Mouse (Mus musculus) intestine, embryonic 14.5 days (tissue): ENCODE data around the gene BC052040. TPM values are rescaled to one million over a fixed set of nuclear protein-coding genes. Genes with fewer than 3 reads are reported as not detected.

ENCODE experiments used
- ATAC-seq: fragments of 200-750 bp; cut with Nextera tagmentation; replicated peaks from 2 replicates; pipeline ENCODE4 v1.8.0; 2017; ENCODE audit warnings: low read depth, moderate number of reproducible peaks, moderate TSS enrichment, moderate library complexity; ENCODE audit not compliant: low FRiP score, low TSS enrichment
- DNase-seq: peaks from one replicate; pipeline ENCODE4 v3.0.0-alpha.2; 2018; ENCODE audit warnings: low spot score
- H3K27ac ChIP-seq: fragments of 300-500 bp; sonication (generic); 2 replicates; pipeline ENCODE4 v1.5.1; 2014; ENCODE audit warnings: low read depth, mild to moderate bottlenecking, control low read depth
- H3K27me3 ChIP-seq: fragments of 300-500 bp; sonication (generic); replicated peaks from 2 replicates; pipeline ENCODE4 v1.6.1; 2014; ENCODE audit warnings: low read length, control low read depth; ENCODE audit not compliant: control insufficient read depth, insufficient read depth
- H3K36me3 ChIP-seq: fragments of 300-500 bp; sonication (generic); 2 replicates; pipeline ENCODE4 v1.6.1; 2014; ENCODE audit warnings: low read length, control low read depth; ENCODE audit not compliant: control insufficient read depth, insufficient read depth
- H3K4me1 ChIP-seq: fragments of 300-500 bp; sonication (generic); replicated peaks from 2 replicates; pipeline ENCODE4 v1.6.1; 2014; ENCODE audit warnings: low read length, control low read depth, mixed read lengths; ENCODE audit not compliant: control insufficient read depth, insufficient read depth
- H3K4me2 ChIP-seq: fragments of 300-500 bp; sonication (generic); 2 replicates; pipeline ENCODE4 v1.6.1; 2014; ENCODE audit warnings: low read length
- H3K4me3 ChIP-seq: fragments of 300-500 bp; sonication (generic); 2 replicates; pipeline ENCODE4 v1.5.1; 2014; ENCODE audit warnings: low read depth, low read length, control low read depth, mixed read lengths
- H3K9ac ChIP-seq: fragments of 300-500 bp; sonication (generic); 2 replicates; pipeline ENCODE4 v1.6.1; 2014; ENCODE audit warnings: mild to moderate bottlenecking, low read length
- H3K9me3 ChIP-seq: fragments of 300-500 bp; sonication (generic); 2 replicates; pipeline ENCODE4 v1.6.1; 2016; ENCODE audit warnings: low read length, control low read depth; ENCODE audit not compliant: control insufficient read depth
- WGBS: fragments of 180-500 bp; shearing (Covaris S2); extraction: QIAGEN DNeasy Blood & Tissue Kit; methylation state at CpG from one replicate; pipeline ENCODE4 v1.1.7; 2014; 5-methylcytosine and 5-hydroxymethylcytosine counted together
- polyA plus RNA-seq: library from polyadenylated mRNA; unstranded; fragments of >200 nt; fragmentation: Nextera tagmentation; extraction: Ambion mirVana; gene quantifications from 2 replicates; pipeline ENCODE4 v1.2.1, GENCODE M21; 2014

The BC052040 gene
- polyA plus RNA-seq, 1 experiment from 2014 or later: 13.3 TPM

DNA sequence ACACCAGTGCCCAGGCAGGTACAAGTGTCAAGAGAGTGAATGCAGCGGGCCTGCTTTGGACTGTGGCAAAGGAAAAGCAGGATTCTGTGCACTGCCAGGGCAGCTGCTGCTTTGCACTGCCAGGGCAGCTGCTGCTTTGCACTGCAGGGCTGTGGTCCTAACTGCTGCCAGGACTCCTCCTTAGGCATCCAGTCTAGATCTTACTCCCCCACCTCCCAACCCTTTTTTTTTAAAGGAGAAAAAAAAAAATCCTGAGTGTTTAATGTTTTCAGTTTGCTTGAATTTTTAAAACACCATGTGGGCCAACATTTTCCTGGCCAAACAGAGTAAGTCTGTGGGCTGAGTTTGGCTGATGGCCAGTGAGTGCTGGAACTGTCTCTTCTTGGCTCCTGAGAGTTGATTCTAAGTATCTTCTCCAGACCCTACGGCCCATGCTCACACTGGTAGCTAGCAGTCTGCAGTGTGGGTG, 11.2 kb downstream of the BC052040 start:
- Histone ChIP-seq H3K9ac (no peak overlapping the region), H3K9me3 (no peaks in the 10 kb centered on the region), H3K4me3 (no peak overlapping the region), H3K27ac (peak overlapping the region; percentile 75), H3K36me3 (no peaks in the 10 kb centered on the region), H3K27me3 (no peaks in the 10 kb centered on the region), H3K4me2 (no peak overlapping the region), H3K4me1 (peaks cover 29% of the 10 kb centered on the region)
- no peak for ATAC-seq
- 32% methylated on average over 2 of the region's 2 CpGs for WGBS
- no peak for DNase-seq

DNA sequence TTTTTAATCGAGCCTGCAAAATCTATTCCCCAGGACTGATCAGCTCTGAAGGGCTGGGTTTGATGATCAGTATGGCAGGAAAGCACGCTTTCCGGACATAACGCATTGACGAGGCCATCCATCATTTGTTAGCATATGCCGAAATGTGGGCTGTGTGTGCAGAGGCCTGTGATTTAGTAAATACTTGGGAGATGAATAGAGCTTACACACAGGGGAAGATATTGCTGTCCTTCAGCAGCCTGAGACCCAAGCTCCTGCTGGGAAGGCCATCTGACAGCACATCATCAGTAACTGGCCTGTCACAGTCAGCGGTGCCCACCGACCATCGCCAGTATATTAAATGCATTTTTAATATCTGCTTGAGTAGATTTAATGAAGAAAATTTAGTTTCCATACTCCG, 15.5 kb downstream of the BC052040 start:
- DNase-seq: no peak
- no peak overlapping the region for H3K27ac ChIP-seq
- no peaks in the 10 kb centered on the region for H3K36me3 ChIP-seq
- no peak overlapping the region for H3K4me3 ChIP-seq
- H3K9me3 ChIP-seq: no peaks in the 10 kb centered on the region
- 71% methylated on average over 10 of the region's 10 CpGs for WGBS
- no peak overlapping the region for H3K4me2 ChIP-seq
- no peaks in the 10 kb centered on the region for H3K27me3 ChIP-seq
- ATAC-seq: no peak
- H3K9ac ChIP-seq: no peak overlapping the region
- H3K4me1 ChIP-seq: peaks cover 23% of the 10 kb centered on the region

DNA sequence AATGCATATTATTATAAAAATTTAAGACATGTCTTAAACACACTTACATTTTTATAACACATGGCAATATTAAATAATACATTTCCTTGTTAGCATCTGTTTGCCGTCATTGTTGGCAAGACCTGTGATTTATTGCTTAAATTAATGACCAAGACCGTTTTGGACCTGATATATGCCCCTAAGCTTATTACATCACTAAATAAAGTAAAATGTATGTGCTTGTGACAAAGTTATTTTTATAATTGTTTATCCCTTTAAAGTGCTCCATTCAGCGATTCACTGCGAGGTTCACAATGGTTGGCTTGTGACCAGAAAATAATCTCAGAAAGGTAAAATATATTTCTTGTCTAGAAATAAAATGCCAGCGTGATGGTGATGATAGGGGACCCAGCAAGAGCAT, 16.8 kb downstream of the BC052040 start:
- Histone ChIP-seq H3K27ac (no peak overlapping the region), H3K4me3 (no peak overlapping the region), H3K9ac (no peak overlapping the region), H3K9me3 (no peaks in the 10 kb centered on the region), H3K27me3 (no peaks in the 10 kb centered on the region), H3K4me2 (no peak overlapping the region), H3K36me3 (no peaks in the 10 kb centered on the region), H3K4me1 (peaks cover 11% of the 10 kb centered on the region)
- ATAC-seq: no peak
- 35% methylated on average over 5 of the region's 5 CpGs for WGBS
- no peak for DNase-seq

DNA sequence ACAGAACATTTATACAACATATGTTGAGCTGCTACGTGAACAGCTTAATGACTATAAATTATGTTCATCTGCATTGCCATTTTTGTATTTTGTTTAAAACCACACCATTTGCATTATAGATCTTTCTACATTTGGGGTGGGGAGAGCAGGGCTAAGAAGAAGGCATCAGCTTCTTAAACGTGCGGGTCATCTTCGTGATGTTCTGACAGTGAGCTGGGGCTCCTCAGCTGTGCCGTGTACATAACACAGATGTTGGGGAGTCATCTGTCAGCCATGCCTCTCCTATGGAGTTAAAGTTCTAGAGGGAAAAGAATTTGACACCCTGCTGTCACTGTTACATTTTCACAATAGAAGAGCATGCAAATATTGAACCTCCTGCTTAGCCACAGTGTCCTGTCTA, 19.2 kb downstream of the BC052040 start:
- Histone ChIP-seq H3K27ac (peak overlapping the region; percentile 69; the same call in 1 of the 2 replicates), H3K27me3 (no peaks in the 10 kb centered on the region), H3K36me3 (no peaks in the 10 kb centered on the region), H3K4me3 (no peak overlapping the region), H3K9me3 (no peaks in the 10 kb centered on the region), H3K4me1 (peaks cover 10% of the 10 kb centered on the region), H3K9ac (no peak overlapping the region), H3K4me2 (no peak overlapping the region)
- 45% methylated on average over 5 of the region's 5 CpGs for WGBS
- DNase-seq (no peak), ATAC-seq (no peak)

DNA sequence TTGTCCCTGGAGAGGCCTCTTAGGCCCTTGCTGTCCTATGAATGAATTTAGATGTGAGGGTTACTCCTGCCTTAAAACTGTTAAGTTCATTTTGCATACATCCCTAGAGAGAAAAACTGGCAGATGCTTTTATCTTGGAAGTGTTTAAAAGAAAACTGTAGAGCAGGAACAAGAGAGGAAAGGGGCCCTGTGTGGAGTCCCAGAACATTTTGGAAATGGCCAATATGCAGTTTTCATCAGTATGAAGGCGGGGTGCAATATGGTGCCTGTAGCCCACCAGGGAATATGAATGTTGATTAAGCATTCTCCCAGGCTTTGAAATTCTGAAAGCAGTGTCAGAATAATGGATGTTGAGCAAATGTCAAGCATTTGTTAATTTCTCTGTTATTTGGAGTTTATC, 19.8 kb downstream of the BC052040 start:
- no peaks in the 10 kb centered on the region for H3K9me3 ChIP-seq
- H3K4me3 ChIP-seq: no peak overlapping the region
- 97% methylated on average over 1 of the region's 1 CpGs for WGBS
- no peak overlapping the region for H3K9ac ChIP-seq
- no peaks in the 10 kb centered on the region for H3K27me3 ChIP-seq
- ATAC-seq (no peak), DNase-seq (no peak)
- no peaks in the 10 kb centered on the region for H3K36me3 ChIP-seq
- H3K27ac ChIP-seq: peak overlapping the region; percentile 69; the same call in 1 of the 2 replicates
- H3K4me2 ChIP-seq: no peak overlapping the region
- peaks cover 10% of the 10 kb centered on the region for H3K4me1 ChIP-seq

DNA sequence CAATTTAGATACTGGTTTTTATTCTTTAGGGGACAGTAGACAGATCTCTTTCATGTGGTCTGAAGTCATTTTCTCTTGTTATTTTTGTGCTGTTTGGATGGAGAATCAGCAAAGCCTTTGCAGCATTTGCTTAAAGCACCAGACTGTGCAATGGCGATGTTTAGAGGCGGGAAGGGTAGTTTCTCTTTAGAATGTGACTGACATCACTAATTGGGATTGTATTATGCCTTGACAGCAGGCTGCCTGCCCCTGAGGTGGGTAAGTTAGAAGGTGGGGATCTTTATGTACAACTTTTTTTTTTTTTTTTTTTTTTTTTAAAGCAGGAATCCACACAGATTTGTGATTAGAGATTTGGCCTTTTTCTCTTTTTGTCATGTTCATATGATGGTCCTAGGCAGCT, 20.6 kb downstream of the BC052040 start:
- no peak for DNase-seq
- H3K27me3 ChIP-seq: no peaks in the 10 kb centered on the region
- WGBS: 92% methylated on average over 2 of the region's 2 CpGs
- no peak overlapping the region for H3K27ac ChIP-seq
- no peak overlapping the region for H3K4me3 ChIP-seq
- no peak overlapping the region for H3K4me2 ChIP-seq
- no peak for ATAC-seq
- no peak overlapping the region for H3K9ac ChIP-seq
- no peaks in the 10 kb centered on the region for H3K9me3 ChIP-seq
- H3K4me1 ChIP-seq: peaks cover 10% of the 10 kb centered on the region
- no peaks in the 10 kb centered on the region for H3K36me3 ChIP-seq

DNA sequence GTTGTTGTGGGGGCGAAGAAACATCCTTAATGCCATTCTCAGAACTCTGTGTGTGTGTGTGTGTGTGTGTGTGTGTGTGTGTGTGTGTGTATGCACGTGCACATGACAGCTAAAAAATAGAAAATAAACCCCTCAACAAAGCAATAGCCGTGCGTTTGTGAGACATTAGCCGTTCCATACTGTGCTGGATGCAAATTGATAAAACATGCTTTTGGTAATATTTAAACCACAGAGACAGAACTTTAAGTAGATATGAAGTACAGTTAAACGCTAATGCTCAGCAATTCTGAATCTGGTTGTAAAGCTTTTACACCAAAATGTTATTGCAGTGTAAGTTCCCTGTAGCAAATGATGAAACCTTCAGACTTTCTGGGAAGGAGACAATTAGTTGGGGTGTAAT, 22.6 kb downstream of the BC052040 start:
- no peak for DNase-seq
- Histone ChIP-seq H3K4me2 (no peak overlapping the region), H3K4me1 (peaks cover 7% of the 10 kb centered on the region), H3K27ac (no peak overlapping the region), H3K4me3 (no peak overlapping the region), H3K9ac (no peak overlapping the region), H3K27me3 (no peaks in the 10 kb centered on the region), H3K36me3 (no peaks in the 10 kb centered on the region), H3K9me3 (no peaks in the 10 kb centered on the region)
- no peak for ATAC-seq
- 88% methylated on average over 6 of the region's 6 CpGs for WGBS

DNA sequence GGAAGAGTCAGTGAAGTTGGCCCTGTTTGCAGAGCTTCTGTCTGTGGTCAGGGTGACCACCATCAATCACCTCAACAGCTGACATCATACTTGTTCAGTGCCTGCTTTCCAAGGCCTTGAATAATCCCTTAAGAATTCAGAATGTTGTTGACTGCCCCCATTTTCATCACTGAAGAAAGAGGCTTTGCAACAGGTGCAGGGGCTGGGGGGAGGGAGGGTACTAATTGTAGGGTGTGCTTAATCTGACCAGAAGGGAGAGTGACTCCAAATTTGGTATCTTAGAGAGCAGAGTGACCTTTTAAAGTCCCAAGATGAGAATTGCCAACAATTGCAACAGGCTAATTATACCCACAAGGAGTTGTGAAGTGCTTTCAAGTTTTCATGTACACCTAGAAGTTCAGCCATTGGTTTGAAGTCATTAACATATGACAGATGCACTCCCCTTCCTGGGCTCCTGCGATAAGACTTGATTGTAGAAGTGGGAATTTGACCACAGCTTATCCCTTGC, 24.4 kb downstream of the BC052040 start:
- no peak for ATAC-seq

DNA sequence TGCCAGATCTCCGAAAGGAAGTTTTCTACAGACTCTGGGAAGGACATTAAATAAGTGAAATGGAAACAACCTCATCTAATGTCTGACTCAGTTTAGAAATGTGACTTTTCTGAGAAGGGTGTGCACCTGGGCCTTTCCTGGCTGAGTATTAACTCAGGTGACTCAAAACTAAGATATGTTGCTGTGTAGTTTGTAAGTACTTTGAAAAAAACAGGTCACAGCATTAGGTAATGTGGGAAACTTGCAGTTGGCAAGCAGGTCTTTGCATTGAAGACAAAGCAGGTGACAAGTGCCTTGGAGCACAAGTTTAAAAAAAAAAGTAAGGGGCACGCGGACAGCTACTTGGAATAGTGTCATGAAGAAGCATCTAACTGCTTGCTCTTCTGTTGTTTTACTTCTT, 27.5 kb downstream of the BC052040 start:
- 93% methylated on average over 3 of the region's 3 CpGs for WGBS
- Histone ChIP-seq H3K4me3 (no peak overlapping the region), H3K9me3 (no peaks in the 10 kb centered on the region), H3K27ac (no peak overlapping the region), H3K27me3 (no peaks in the 10 kb centered on the region), H3K4me2 (no peak overlapping the region), H3K9ac (no peak overlapping the region), H3K36me3 (no peaks in the 10 kb centered on the region), H3K4me1 (no peaks in the 10 kb centered on the region)
- DNase-seq (no peak), ATAC-seq (no peak)

More for the DNA sequence above, 24.4 kb downstream of the BC052040 start:
- H3K4me2 ChIP-seq: no peak overlapping the region
- DNase-seq: no peak
- no peaks in the 10 kb centered on the region for H3K36me3 ChIP-seq
- H3K4me1 ChIP-seq: peaks cover 7% of the 10 kb centered on the region
- no peak overlapping the region for H3K4me3 ChIP-seq
- no peaks in the 10 kb centered on the region for H3K27me3 ChIP-seq
- H3K9me3 ChIP-seq: no peaks in the 10 kb centered on the region
- no peak overlapping the region for H3K27ac ChIP-seq
- H3K9ac ChIP-seq: no peak overlapping the region
- WGBS: 48% methylated on average over 1 of the region's 1 CpGs
